Mouse (Mus musculus) heart, embryonic 11.5 days (tissue): Measurements from ENCODE around the gene Mpp5. TPM values are rescaled to one million over a fixed set of nuclear protein-coding genes. Genes with fewer than 3 reads are reported as not detected.

Source experiments
- ATAC-seq: fragments of 200-750 bp; cut with Nextera tagmentation; replicated peaks from 2 replicates; pipeline ENCODE4 v1.8.0; 2017; ENCODE audit warnings: moderate library complexity; ENCODE audit not compliant: insufficient number of reproducible peaks, low FRiP score, low TSS enrichment
- H3K27ac ChIP-seq: fragments of 300-500 bp; sonication (generic); 2 replicates; pipeline ENCODE4 v1.5.1; 2014; ENCODE audit warnings: mild to moderate bottlenecking, low read depth, low read length
- H3K27me3 ChIP-seq: fragments of 300-500 bp; sonication (generic); 2 replicates; pipeline ENCODE4 v1.6.1; 2014; ENCODE audit warnings: mild to moderate bottlenecking, low read length, mixed read lengths; ENCODE audit not compliant: control insufficient read depth, insufficient read depth
- H3K36me3 ChIP-seq: fragments of 300-500 bp; sonication (generic); 2 replicates; pipeline ENCODE4 v1.6.1; 2014; ENCODE audit warnings: mild to moderate bottlenecking, low read length, moderate library complexity, mixed read lengths; ENCODE audit not compliant: control insufficient read depth, insufficient read depth
- H3K4me1 ChIP-seq: fragments of 300-500 bp; sonication (generic); 2 replicates; pipeline ENCODE4 v1.6.1; 2014; ENCODE audit warnings: low read length; ENCODE audit not compliant: control insufficient read depth, insufficient read depth
- H3K4me2 ChIP-seq: fragments of 300-500 bp; sonication (generic); 2 replicates; pipeline ENCODE4 v1.6.1; 2014; ENCODE audit warnings: mild to moderate bottlenecking, moderate library complexity
- H3K4me3 ChIP-seq: fragments of 300-500 bp; sonication (generic); 2 replicates; pipeline ENCODE4 v1.5.1; 2014; ENCODE audit warnings: low read depth, low read length
- H3K9ac ChIP-seq: fragments of 300-500 bp; sonication (generic); 2 replicates; pipeline ENCODE4 v1.6.1; 2014; ENCODE audit warnings: mild to moderate bottlenecking, low read depth, low read length, moderate library complexity
- H3K9me3 ChIP-seq: fragments of 300-500 bp; sonication (generic); replicated peaks from 2 replicates; pipeline ENCODE4 v1.6.1; 2016; ENCODE audit warnings: low read length; ENCODE audit not compliant: control insufficient read depth
- WGBS: fragments of 180-500 bp; shearing (Covaris S2); extraction: QIAGEN DNeasy Blood & Tissue Kit; methylation state at CpG from one replicate; pipeline ENCODE4 v1.1.7; 2014; ENCODE audit not compliant: insufficient replicate concordance; 5-methylcytosine and 5-hydroxymethylcytosine counted together
- polyA plus RNA-seq: library from polyadenylated mRNA; unstranded; fragments of >200 nt; fragmentation: Nextera tagmentation; extraction: Ambion mirVana; gene quantifications from 2 replicates; pipeline ENCODE4 v1.2.1, GENCODE M21; 2014

Gene Mpp5
- polyA plus RNA-seq, 1 experiment from 2014 or later = 24.3 TPM

DNA sequence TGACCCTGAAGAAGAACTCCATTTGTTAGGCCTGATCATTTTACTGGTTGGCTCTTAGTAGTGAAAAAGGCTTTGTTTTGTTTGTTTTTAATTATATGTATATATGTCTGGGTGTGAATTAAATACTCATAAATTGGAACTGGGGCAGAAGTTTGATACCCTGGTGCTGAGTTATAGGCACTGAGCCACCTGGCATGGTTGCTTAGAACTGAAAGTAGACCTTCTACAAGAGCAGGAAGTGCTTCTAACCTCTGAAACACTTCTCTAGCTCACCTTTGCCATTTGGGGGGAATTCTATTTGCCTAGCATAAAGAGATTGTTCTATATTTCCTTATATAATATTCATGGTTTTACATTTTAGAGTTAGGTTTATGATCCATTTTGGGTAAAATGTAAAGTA is 13.3 kb downstream of the Mpp5 start:
- Histone ChIP-seq H3K36me3 (no peaks in the 10 kb centered on the region), H3K27ac (no peak overlapping the region), H3K4me3 (no peak overlapping the region), H3K27me3 (no peaks in the 10 kb centered on the region), H3K4me2 (no peak overlapping the region), H3K9ac (no peak overlapping the region), H3K9me3 (no peaks in the 10 kb centered on the region), H3K4me1 (no peaks in the 10 kb centered on the region)
- ATAC-seq = no peak

- ATAC-seq = no peak
- Histone ChIP-seq H3K4me2 (no peak overlapping the region), H3K4me3 (no peak overlapping the region), H3K9ac (no peak overlapping the region), H3K27me3 (no peaks in the 10 kb centered on the region), H3K9me3 (no peaks in the 10 kb centered on the region), H3K27ac (no peak overlapping the region), H3K36me3 (peaks cover 2% of the 10 kb centered on the region; the same call in 1 of the 2 replicates), H3K4me1 (0 out of 2 replicates have a peak, but pooled peaks cover 3% of the 10 kb centered on the region)
- WGBS = 51% methylated on average over 6 of the region's 6 CpGs
Measured at GRCm38 (mm10) chr12:78769031-78769713, 20.5 kb downstream of the Mpp5 start.

DNA sequence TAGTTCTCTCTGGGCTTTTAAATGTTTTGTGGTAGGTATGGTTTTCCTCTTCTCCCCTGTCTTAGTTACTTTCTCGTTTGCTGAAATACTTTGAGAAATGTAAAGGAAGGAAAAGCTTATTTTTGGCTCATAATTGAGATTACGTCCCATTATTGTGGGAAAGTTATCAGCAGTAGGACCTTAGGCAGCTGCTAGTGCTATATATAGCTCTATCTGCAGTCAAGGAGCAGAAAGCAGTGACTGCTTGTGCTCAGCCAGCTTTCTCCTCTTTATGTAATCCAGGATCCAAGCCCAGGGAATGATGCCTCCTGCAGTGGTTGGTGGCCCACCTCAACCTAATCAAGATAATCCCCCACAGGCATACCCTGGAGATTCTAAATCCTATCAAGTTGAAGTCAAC is 24.5 kb downstream of the Mpp5 start:
- no peak for ATAC-seq
- Histone ChIP-seq H3K9ac (no peak overlapping the region), H3K27ac (no peak overlapping the region), H3K27me3 (no peaks in the 10 kb centered on the region), H3K4me1 (peaks cover 7% of the 10 kb centered on the region; the same call in 1 of the 2 replicates), H3K9me3 (no peaks in the 10 kb centered on the region), H3K36me3 (peaks cover 2% of the 10 kb centered on the region; the same call in 1 of the 2 replicates), H3K4me2 (no peak overlapping the region), H3K4me3 (no peak overlapping the region)
- 25% methylated on average over 2 of the region's 2 CpGs for WGBS

GRCm38 (mm10) chr12:78777916-78778315 is 29.2 kb downstream of the Mpp5 start:
- no peaks in the 10 kb centered on the region for H3K9me3 ChIP-seq
- H3K4me3 ChIP-seq = no peak overlapping the region
- WGBS = 50% methylated on average over 2 of the region's 2 CpGs
- H3K36me3 ChIP-seq = peaks cover 2% of the 10 kb centered on the region; the same call in 1 of the 2 replicates
- no peaks in the 10 kb centered on the region for H3K27me3 ChIP-seq
- ATAC-seq = no peak
- H3K4me1 ChIP-seq = peaks cover 7% of the 10 kb centered on the region; the same call in 1 of the 2 replicates
- no peak overlapping the region for H3K27ac ChIP-seq
- H3K4me2 ChIP-seq = no peak overlapping the region
- no peak overlapping the region for H3K9ac ChIP-seq

DNA sequence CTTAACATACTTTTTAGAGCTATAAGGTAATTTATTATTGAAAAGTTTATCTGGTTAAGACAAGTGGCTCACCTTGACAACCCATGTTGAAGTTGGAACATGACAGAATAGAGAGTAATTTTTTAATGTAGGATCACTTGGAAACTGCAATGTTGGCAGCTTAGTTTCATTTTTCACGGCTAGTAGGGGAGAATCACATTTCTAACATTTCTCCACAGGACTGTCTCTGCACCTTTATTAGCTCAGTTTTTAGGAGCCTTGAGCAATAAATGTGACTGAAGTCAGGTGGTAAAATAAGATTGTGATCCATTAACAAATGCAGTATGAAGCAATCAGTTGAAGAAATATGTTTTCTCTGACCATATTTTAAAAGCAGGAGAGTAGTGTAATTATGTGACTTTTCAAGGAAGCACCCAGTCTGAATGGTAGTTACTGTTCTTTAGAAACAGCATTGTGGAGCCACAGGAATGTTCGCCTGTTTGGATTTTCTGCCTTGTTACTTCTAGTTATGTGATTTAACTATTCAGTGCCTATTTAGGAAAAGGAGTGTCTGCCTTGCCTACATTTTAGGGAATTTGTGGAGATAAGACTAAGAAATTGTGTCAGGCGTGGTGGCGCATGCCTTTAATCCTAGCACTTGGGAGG is 29.8 kb downstream of the Mpp5 start:
- 77% methylated on average over 4 of the region's 4 CpGs for WGBS
- Histone ChIP-seq H3K27ac (no peak overlapping the region), H3K9me3 (no peaks in the 10 kb centered on the region), H3K27me3 (no peaks in the 10 kb centered on the region), H3K4me3 (no peak overlapping the region), H3K36me3 (peaks cover 2% of the 10 kb centered on the region; the same call in 1 of the 2 replicates), H3K4me1 (peaks cover 4% of the 10 kb centered on the region; the same call in 1 of the 2 replicates), H3K4me2 (no peak overlapping the region), H3K9ac (no peak overlapping the region)
- no peak for ATAC-seq

DNA sequence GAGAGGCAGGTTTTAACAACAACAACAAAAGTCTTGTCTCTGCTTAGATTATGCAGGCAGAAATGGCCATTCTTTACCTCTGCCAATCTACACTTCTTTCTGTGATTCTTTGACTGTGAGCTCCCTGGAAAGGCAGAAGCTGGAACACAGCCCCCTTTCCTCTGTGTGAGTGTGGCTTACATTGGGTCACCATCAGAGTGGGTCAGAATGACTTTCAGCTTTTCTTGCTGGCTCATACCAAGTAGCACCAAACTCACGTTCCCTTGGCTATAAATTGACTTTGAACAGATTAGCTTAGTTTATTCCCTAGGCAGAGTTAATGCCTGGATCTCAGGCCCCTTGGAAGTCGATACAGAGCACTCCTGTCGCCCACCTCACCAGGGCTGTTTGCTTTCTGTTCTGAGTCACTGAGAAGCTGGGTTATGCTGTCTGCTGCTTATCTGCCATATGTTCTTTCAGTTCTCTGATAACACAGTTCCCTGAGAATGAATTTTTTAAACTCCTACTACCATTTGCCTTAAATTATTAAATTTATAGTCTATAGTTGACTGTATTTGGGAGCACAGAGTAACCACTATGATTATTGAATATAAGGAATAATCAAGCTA is 39.7 kb downstream of the Mpp5 start:
- 0 out of 2 replicates have a peak overlapping the region, but pooled peaks have one; percentile 6 for H3K9ac ChIP-seq
- no peak overlapping the region for H3K4me3 ChIP-seq
- H3K4me2 ChIP-seq = peak overlapping the region; percentile 45; the same call in 1 of the 2 replicates
- H3K27ac ChIP-seq = peak overlapping the region; percentile 47
- H3K27me3 ChIP-seq = no peaks in the 10 kb centered on the region
- H3K4me1 ChIP-seq = peaks cover 17% of the 10 kb centered on the region
- H3K9me3 ChIP-seq = no peaks in the 10 kb centered on the region
- 6% methylated on average over 3 of the region's 3 CpGs for WGBS
- no peaks in the 10 kb centered on the region for H3K36me3 ChIP-seq
- no peak for ATAC-seq

DNA sequence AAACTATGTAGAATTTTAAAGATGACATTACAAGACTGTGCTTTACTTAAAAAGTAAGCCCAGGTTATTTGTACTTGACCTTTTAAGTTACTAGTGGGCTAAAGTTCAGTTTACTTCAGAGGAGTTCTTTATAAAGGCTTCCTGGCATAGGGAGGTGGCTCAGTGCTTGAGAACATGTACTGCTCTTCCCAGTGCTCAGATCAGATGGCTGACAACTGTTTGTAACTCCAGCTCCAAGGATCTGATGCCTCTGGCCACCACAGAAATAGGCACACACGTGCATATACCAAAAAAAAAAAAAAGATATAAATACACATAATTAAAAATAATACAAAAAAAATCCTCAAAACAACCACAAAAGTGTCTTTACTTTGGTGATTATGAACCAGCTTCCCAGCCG is 42.1 kb downstream of the Mpp5 start:
- no peak overlapping the region for H3K4me2 ChIP-seq
- H3K9me3 ChIP-seq = no peaks in the 10 kb centered on the region
- H3K27ac ChIP-seq = no peak overlapping the region
- no peak overlapping the region for H3K4me3 ChIP-seq
- no peaks in the 10 kb centered on the region for H3K36me3 ChIP-seq
- H3K4me1 ChIP-seq = peaks cover 17% of the 10 kb centered on the region
- no peak overlapping the region for H3K9ac ChIP-seq
- H3K27me3 ChIP-seq = no peaks in the 10 kb centered on the region
- no peak for ATAC-seq
- WGBS = 51% methylated on average over 2 of the region's 2 CpGs

GRCm38 (mm10) chr12:78794236-78794635 is 45.5 kb downstream of the Mpp5 start:
- Histone ChIP-seq H3K27ac (no peak overlapping the region), H3K9me3 (no peaks in the 10 kb centered on the region), H3K27me3 (no peaks in the 10 kb centered on the region), H3K4me2 (no peak overlapping the region), H3K4me3 (no peak overlapping the region), H3K9ac (no peak overlapping the region), H3K36me3 (peaks cover 3% of the 10 kb centered on the region; the same call in 1 of the 2 replicates), H3K4me1 (peaks cover 8% of the 10 kb centered on the region; the same call in 1 of the 2 replicates)
- WGBS = 24% methylated on average over 1 of the region's 1 CpGs
- no peak for ATAC-seq
